Mouse (Mus musculus): ENCODE data around the gene Ppa1.

The Ppa1 gene

DNA sequence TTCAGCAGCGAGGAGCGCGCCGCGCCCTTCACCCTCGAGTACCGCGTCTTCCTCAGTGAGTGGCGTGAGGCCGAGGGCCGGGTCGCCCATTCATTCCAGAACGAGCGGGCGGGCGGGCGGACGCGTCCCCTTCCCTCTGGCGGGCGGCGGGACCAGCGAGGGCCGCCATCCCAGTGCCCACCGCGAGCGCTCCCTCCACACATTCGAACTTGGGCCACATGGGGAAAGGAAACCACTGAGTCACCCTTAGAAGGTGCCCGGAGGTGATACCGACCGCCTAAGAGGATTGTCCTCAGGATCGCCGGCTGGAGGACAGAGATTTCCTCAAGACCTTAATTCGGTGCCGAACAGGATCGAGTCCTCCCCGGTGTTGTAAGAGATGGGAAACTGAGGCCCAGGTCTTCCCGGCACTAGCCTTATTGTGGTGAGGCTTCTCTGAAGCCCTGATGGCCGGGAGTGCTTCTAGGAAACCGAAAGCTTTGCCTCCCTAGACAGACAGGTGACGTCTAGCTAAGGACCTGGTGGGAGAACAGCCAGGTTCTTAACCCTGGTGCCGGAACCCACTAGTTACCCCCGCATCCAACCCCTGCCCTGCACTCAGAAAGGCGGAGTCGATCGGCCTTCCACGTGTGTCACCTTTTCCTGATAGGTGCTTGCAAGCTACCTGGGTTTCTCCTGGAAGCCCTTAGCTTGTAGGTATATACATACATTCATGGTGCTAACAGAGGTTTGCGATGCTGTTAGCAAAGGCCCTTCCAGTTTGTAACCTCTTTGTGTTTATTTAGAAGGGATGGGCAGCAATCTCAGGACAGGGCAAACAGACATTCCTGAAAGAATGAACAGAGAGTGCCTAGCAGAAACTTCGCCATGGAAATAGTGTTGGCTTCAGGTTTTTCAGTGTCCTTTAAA, 639 bp downstream of the Ppa1 start:
- no peak for DNase-seq

DNA sequence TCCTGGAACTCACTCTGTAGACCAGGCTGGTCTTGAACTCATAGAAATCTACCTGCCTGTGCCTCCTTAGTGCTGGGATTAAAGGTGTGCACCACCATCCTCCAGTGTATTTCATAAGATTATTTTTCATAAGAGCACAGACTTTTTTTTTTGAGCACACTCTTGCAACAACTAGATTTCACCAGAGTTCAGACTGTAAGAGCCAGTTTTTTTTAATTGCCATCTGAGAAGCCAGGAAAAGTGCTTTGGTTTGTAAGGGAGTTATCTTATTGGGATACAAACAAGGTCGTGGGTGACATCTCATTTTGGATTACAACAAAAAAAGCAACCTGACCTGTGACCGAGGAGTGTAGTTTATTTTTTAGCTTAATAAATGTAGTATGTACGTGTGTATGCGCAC, 5.8 kb downstream of the Ppa1 start:
- no peak for DNase-seq

DNA sequence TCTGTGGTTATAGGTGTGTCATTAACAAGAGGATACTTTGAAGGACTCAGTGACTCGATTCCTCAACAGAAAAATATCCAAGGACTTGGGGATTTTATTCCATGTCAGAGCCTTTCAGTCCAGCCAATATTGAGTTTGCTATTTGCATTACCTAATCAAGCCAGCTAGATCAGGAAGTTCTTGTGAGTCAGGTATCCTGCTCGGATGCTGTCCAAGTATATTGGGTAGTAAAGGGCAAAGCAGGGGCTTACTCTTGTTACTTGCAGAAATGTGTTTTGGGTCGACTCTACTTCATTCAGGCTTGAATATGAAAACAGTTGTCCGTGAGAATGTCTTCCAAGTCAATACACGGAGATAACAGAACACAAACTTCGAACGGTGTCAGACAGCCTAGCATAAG, 6.3 kb downstream of the Ppa1 start:
- no peak for DNase-seq

DNA sequence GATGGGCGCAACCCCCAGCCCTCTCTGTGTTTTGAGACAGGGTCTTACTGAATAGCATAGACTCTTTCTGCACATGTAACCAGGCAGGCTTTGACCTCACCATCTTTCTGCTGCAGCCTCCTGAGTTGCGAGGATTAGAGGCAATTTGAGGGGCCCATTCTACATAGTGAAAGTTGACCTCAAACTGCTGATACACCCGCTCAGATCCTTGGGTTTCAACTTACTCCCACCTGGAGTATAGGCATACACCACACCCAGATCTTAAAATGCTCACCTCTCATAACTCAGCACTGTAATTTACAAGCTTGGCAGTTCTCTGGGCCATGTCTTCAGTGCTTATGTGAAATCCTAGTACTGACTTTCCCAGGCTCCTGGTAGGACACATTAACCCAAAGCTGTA, 6.8 kb downstream of the Ppa1 start:
- DNase-seq, result no peak

DNA sequence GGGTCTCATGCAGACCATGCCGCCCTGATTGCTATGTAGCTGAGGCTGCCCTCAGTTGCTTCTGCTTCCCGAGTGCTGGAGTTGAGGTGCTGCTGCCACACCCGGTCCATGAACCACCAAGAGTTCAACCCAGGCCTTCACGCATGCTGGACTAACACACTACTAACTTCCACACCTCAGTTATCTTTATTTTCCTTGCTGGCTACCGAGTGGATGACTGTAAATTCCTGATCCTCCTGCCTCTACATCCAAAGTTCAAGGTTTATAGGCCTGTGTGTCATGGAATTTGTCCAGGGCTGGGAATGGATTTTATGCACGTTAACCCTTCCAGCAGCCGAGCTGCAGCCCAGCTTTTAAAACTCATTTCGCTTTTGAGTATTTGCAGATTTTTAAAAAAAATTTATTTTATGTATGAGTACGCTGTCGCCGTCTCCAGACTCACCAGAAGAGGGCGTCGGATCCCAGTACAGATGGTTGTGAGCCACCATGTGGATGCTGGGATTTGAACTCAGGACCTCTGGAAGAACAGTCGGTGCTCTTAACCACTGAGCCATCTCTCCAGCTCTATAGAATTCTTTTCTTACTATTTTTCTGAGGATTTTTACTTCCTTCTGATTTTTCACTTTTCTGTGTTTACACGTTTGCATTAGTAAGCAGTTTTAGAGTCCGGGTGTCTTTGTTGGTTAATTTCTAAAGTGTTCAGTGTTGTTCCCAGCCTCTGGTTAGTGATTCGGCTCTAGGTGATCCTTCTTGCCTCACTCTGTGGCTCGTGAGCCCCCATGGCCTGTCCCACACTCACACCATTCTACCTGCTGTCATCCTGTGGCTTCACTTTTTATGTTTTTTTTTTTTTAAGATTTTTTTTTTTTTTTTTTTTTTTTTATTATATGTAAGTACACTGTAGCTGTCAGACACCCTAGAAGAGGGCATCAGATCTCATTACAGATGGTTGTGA, 8.9 kb downstream of the Ppa1 start:
- DNase-seq, result no peak

DNA sequence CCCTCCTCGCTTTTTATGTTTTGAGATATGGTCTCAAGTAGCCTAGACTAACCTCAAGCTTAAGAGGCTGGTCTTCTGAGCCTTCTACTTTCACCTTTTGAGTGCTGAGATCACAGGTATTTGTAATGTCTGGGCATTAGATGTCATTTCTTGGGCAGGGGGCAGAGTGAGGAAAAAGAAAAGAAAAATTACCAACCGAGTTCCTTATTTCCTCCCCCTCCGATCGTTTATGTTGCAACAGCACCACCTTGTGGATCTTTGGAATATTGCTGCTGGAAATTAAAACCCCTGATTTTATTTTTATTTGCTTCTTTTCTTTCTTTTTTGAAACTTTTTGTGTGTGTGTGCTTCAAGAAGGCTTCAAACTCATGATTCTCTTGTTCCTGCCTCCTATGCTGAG, 9.6 kb downstream of the Ppa1 start:
- no peak for DNase-seq

DNA sequence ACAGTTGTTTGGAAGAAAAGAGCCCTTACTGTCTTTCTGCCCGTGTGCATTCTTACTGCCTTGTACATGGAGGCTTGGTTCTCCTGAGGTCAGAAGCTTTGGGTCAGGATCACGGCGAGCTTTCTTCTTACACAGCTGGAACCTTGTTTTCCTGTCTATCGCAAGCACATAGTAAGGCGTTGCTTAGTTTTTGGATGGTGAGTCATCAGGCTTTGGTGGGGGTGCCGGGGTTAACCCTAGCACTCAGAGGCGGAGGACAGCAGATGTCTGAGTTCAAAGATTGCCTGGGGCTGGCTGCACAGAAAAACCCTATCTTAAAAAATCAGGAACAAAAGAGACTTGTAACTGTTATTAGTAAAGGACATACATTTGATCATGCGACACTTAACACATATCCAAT, 13.5 kb downstream of the Ppa1 start:
- no peak for DNase-seq

DNA sequence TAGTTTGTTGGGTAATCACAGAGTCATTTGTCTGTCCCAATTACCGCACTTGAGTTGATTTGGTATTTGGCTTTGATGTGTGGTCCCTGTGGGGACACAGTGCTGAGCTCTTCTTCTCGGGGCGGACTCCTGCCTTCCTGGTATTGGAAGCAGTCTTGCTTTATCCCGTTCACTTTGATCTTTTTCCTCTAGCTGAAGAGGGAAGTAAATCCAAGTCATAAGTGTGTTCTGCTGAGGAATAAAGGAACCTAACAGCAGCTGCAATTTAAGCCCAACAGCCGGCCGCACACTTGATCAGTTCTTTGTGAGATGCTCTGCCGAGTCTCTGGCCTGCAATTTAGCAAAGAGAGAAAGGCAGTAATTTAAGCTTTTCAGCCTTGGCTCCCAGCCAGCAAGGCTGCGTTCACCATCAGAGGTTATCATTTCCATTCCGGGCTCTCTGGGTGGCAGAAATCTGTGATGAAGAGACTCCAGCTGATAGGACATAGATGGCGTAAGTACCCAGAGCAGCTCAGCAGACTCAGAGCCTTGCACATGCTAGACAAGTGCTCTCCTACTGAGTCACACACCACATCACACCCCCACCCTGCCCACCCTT, 14.1 kb downstream of the Ppa1 start:
- DNase-seq, result peak; percentile 36

DNA sequence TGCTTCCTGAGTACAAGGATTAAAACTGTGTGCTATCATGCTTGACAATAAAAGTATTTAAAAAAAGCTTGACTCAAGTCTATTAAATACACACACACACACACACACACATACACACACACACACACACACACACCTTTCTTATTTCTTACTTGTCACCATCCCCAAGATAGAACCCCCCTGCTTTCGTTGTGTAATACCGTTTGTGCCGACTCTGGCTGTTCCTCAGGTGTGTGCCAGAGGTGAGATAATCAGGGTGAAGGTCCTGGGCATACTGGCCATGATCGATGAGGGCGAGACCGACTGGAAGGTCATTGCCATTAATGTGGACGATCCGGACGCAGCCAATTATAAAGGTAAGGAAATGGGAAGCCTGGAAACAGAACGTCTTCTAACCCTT, 16.8 kb downstream of the Ppa1 start:
- DNase-seq, result no peak

DNA sequence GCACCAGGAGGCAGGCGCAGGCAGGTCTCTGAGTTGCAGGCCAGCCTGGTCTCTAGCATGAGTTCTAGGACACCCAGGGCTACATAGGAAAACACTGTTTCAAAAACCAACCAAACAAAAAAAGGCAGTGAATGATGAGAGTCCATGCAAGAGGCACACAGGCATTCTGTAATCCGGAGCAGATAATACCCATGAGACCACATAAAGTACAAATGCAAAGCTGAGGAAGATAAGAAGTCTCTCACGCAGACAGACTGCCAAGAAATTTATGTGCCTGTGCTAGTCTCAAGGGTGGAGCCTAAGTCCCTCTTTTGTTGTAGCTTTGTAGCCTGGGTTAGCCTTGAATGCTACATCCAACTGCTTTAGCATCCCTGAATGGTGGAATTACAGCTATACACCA, 17.3 kb downstream of the Ppa1 start:
- DNase-seq, result no peak

DNA sequence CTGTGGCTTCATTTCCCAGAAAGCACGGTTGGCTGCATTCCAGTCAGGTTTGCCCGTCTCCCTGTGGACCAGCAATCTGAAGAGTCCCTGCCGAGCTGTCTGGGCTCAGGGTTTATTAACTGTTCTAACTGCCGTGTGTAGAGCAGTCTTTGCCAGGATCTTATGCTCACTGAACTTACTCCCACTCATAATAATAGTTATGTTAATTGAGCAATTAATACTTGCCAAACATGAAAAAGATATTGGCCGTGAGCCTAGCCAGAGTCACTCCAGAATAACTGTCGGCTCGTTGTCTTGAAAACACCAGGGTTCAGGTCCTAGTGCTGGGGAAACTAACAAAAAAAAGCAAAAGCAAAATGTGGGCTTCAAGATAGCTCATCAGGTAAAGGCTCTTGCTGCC, 20.9 kb downstream of the Ppa1 start:
- no peak for DNase-seq

DNA sequence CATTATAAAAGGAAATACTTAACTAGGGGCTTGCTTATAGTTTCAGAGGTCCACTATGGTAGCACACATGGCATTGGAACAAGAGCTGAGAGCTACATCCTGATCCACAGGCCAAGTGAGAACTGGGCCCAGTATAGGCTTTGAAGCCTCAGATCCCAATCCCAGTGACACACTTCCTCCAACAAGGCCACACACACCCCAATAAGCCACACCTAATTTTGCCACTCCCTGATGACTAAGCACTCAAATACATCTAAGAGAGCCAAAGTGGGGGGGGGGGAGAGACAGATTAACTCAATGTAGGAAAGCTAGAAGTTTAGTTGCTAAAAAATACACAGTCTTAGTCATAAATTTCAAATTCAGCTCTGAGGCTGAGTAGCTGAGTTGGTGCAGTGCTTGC, 21.5 kb downstream of the Ppa1 start:
- DNase-seq, result no peak

DNA sequence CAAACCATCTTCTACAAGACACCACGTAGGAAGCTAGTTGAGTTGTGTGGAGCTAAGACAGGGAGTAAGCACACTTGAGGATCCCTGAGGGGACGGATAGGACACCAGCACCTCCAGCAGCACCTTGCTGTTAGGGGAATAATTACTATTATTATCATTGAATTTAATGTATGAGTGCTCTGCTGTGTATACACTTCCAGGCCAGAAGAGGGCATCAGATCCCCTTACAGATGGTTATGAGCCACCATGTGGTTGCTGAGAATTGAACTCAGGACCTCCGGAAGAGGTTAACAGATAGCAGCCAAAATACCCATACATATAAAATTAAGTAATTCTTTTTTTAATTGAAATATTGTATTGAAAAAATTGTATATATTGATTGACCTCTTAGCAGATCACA, 22.4 kb downstream of the Ppa1 start:
- no peak for DNase-seq

DNA sequence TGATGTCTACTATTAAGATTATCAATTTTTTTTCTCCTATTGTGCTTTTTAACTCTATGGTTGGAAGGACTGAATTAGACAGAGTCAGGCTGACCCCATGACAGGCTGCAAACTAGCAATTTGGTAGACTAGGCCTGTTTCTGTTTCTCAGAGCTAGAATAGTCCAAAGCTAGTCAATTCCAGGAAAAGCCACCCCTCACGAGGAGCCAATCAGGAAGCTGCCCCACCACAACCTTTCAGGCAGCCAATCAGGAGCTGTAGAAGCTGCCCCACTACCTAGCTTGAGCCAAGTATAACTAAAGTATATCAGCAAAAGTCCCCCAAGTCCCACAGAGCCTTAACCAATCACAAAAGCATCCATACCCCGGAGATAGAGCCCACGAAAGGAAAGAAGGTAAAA, 27.6 kb downstream of the Ppa1 start:
- no peak for DNase-seq

DNA sequence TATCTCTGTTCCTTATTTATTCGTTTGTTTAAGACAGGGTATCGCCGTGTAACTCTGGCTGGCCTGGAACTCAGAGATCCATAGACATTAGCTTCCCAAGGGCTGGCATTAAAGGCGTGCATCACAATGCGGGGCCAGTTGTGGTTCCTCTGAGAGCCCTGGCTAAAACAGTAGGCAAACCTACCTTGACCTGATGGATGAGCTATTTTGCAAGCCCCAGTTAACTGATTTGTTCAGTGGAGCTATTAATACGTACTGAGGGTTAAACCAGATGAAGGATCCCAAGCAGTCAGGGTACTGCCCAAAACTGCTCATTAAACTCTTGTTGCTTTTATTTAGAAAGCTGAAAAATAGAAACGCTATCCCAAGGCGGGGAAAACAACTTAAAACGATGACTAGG, 31.2 kb downstream of the Ppa1 start:
- no peak for DNase-seq

DNA sequence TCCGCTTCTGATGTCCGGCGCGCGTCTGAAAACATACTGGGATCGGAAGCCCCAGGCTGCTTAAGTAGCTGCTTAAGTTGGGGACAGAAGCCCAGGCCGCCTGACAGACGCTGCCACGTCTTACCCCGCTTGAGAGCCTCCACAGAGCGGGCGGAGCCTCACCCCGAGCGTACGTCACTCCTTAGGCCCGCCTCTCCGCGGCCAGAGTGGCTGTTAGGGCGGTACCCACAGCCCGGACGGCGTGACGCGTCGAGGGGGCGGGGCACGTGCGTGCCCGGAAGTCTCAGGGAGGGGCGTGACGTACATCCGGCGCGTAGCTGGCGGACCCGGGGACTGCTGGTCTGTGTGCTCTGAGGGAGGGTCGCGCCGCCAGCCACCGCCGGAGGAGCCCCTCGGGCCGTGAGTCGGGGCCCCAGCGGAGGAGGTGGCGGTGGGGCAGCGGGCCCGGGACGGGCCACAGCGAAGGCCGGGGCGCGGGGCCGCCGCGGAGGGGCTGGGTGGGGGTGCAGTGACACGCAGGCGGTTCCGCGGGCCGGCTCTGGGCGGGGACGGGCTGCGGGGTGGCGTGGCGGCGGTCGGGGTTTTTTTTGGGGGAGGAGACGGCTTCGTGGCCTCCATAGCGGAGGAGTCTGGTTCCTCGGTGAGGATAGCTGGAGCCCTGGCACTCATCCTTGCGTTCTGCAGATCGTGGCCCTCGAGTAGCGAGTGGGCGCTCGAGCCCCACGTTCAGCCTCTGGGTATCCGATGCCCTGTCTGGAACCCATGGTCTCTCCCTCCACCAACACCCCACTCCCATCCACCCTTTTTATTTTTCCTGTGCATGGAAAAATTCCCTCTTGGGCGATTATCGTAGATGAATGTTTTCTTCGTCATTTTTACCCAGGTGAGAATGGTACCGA, 31.9 kb downstream of the Ppa1 start, which contains the start of gene Sar1a:
Sar1a (plus strand) TSS at position 285 of the 899 bp plus-strand sequence.
- DNase-seq, result peak; percentile 98

DNA sequence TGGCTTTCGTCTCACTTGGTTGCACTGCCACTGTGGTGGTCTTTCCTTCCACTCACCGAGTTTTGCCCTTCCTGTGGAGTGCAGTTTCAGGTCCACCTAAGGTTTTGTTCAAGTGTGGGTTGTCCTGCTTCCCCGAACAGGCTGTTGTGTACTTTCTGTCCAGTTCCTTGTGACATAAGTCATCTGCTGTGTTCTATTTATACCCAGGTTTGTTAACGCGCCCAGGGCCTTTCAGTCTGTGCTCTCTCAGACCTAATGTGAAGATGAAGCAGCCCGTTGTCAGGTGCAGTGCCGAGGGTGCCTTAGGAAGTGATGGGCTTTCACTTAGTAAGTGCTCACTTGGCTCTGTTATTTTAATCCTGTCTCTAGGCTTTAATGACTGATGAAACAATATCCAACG, 41.1 kb downstream of the Ppa1 start:
- DNase-seq, result no peak

DNA sequence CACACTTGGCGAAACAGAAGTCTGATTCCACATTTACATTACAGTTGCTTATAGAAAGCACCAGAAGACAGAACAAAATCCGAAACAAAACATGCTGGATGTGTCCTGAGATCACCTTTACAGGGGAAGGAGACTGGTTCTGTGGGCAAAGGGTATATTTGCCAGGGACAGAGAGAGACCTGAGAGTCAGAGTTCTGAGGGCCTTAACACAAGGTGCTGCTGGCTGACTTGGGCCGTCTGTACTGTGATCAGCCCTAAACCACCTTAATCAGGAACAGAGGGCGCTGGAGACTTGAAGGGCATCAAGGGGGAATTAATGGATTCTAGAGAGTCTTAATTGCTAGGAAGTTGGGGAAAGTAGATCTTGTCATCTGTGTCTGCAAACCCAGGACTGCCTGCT, 45.2 kb downstream of the Ppa1 start:
- DNase-seq, result no peak

DNA sequence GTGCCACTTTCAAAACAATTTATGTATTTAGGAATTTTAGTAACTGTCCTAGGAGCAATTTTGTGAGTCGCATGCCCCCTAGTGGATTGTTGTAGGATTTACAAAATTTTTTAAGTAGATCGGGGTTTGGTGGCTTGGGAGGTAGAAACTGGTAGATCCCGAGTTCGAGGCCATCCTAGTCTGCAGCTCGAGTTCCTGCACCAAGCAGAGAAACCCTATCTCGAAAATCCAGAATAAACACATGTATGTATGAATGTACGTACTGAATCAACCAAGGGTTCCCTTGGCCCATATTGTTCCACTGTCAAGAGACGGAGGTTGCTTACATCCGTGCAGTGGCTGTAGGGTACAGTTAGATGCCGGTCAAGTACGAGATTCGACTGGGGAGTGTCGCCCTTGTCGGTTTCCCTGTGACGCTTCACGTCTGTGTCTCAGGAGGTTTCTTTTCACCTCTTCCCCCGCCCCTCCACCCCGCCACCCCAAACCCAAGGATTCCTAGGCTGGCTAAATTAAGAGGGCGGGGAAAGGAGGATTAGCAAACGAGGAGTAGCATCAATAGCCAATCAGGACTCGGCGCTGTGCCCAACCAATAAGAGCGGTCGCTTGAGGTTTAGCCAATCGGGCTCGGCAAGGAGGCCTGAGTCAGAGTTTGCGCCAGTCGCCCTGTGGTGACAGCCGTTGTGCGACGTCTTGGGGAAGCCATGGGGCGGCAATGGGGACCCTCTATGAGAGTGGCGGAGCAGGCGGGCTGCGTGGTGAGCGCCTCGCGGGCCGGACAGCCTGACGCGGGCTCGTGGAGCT, 46.7 kb downstream of the Ppa1 start, which contains the start of gene Tysnd1:
Tysnd1 (plus strand) TSS at position 645 of the 801 bp plus-strand sequence.
- peak; percentile 99 for DNase-seq

DNA sequence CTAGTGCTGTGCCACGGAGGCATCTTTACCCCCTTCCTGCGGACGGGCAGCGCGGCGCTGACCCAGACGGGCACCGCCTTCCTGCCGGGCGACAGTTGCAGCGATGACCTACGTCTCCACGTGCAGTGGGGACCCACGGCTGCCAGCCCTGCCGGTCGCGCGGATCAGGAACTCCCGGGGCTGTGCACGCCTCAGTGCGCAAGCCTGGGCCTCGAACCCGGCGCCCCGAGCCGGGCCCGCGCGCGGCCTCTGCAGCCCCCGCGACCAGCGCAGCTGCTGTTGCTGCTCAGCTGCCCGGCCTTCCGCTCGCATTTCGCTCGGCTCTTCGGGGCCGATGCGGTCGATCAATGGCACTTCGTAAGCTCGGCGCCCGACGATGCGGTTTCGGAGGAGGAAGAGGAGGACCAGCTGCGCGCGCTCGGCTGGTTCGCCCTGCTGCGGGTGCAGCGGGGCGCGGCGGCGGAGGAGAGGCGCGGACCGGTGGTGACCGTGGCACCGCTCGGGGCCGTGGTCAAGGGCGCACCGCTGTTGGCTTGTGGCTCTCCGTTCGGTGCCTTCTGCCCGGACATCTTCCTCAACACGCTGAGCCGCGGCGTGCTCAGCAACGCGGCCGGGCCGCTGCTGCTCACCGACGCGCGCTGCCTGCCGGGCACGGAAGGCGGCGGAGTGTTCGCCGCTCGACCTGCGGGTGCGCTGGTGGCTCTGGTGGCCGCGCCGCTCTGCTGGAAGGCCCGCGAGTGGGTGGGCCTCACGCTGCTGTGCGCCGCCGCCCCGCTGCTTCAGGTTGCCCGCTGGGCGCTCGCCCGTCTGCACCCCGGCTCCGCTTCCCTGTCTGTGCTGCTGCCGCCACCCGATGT, 47.6 kb downstream of the Ppa1 start:
- peak; percentile 23 for DNase-seq

DNA sequence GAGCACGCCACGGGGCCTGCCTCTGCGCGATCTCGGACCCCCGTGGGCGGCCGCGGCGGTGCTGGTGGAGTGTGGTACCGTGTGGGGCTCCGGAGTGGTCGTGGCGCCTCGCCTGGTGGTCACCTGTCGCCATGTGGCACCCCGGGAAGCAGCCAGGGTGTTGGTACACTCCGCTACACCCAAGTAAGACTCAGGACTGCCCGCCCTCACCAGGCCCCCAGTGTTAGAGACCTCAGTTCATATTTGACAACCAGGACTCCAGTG, 48.1 kb downstream of the Ppa1 start:
- DNase-seq, result no peak
